ENCODE assay signal across 8 mouse cellular contexts in genomic region chr5:112343205-112343595, GRCm38 (mm10). TPM values are rescaled to one million over a fixed set of nuclear protein-coding genes. Genes with fewer than 3 reads are reported as not detected.
DNase-seq lines count a peak whose midpoint lies in the region; ATAC-seq and TF ChIP-seq lines count a peak whose summit lies in the region.

No protein-coding gene starts in this region.

- H3K27me3 ChIP-seq in testis, adult 2 months (ENCODE audit: control insufficient read depth, insufficient read depth, low read length) = no peaks in the 10 kb centered on the region
- H3K27me3 ChIP-seq in hindbrain, embryonic 13.5 days = no peaks in the 10 kb centered on the region

- H3K27ac ChIP-seq in testis, adult 2 months (ENCODE audit: control insufficient read depth, insufficient read depth, low read depth, low read length) = no peak overlapping the region; the same call in 1 of the 2 replicates
- H3K27ac ChIP-seq in hindbrain, embryonic 13.5 days = peak overlapping the region; percentile 52

- 0% methylated on average over 24 of the region's 24 CpGs for WGBS in hindbrain, embryonic 13.5 days

- no peak for DNase-seq in cerebellum, adult 11-12 months
- DNase-seq in testis, postnatal 10 days (ENCODE audit: low spot score) = no peak
- DNase-seq in thymus, postnatal 10 days (ENCODE audit: low spot score in 2 of 2) = no peak
- DNase-seq in spleen, adult 12 weeks (ENCODE audit: low spot score) = no peak

- peak overlapping the region; percentile 82 for H3K4me2 ChIP-seq in hindbrain, embryonic 13.5 days

- H3K36me3 ChIP-seq in testis, adult 2 months (ENCODE audit: control insufficient read depth, insufficient read depth, low read length) = no peaks in the 10 kb centered on the region; the same call in 1 of the 2 replicates
- peaks cover 48% of the 10 kb centered on the region for H3K36me3 ChIP-seq in hindbrain, embryonic 13.5 days

- H3K4me3 ChIP-seq in testis, adult 2 months (ENCODE audit: control insufficient read depth, low read depth, low read length) = peak overlapping the region; percentile 97
- H3K4me3 ChIP-seq in hindbrain, embryonic 13.5 days = peak overlapping the region; percentile 90

- H3K9me3 ChIP-seq in hindbrain, embryonic 13.5 days = no peaks in the 10 kb centered on the region

- H3K4me1 ChIP-seq in testis, adult 2 months (ENCODE audit: control insufficient read depth, insufficient read depth, low read length) = peaks cover 9% of the 10 kb centered on the region
- peaks cover 51% of the 10 kb centered on the region for H3K4me1 ChIP-seq in hindbrain, embryonic 13.5 days (replicated peaks)

- ATAC-seq in cerebellum, adult (ENCODE audit: insufficient number of reproducible peaks, low FRiP score, low TSS enrichment) = peak; percentile 45; the same call in 1 of the 2 replicates
- ATAC-seq in hindbrain, embryonic 13.5 days (ENCODE audit: low FRiP score) = peak; percentile 70
- ATAC-seq in megakaryocyte, adult 5-6 weeks (ENCODE audit: poor library complexity, severe bottlenecking) = peak; percentile 45

- TF ChIP-seq CTCF in testis, adult 2 months (IDR thresholded peaks at IDR 0.05; ENCODE audit: control insufficient read depth, insufficient read depth, insufficient replicate concordance, low read depth, low read length) = no peak

- H3K9ac ChIP-seq in hindbrain, embryonic 13.5 days = peak overlapping the region; percentile 90

- TF ChIP-seq POLR2A in testis, adult 2 months (IDR thresholded peaks at IDR 0.05; ENCODE audit: control insufficient read depth, low read depth, low read length) = no peak

RNA-seq across cellular contexts. Expression of gene Hps4, which starts 0.3 kb away (rescaled TPM):
- 64.6 and 73.8 TPM in 2 replicates for polyA plus RNA-seq in testis, adult 2 months (2012; rRNA removed)
- 40.3 and 43.2 TPM in 2 replicates for polyA plus RNA-seq in hindbrain, embryonic 13.5 days (2015; fragmentation: Nextera tagmentation; extraction: Ambion mirVana)
- 14.7 and 18.8 TPM in 2 replicates for total RNA-seq in megakaryocyte, adult 5-6 weeks (2015)
- total RNA-seq in megakaryocyte, adult 5-6 weeks (2017) = 13.4 and 14.9 TPM in 2 replicates

RNA-seq across cellular contexts. Expression of gene Srrd, which starts 0.4 kb away (rescaled TPM):
- 107 and 118 TPM in 2 replicates for polyA plus RNA-seq in testis, adult 2 months (2012; rRNA removed)
- 53.6 and 60.2 TPM in 2 replicates for polyA plus RNA-seq in hindbrain, embryonic 13.5 days (2015; fragmentation: Nextera tagmentation; extraction: Ambion mirVana)
- total RNA-seq in megakaryocyte, adult 5-6 weeks (2015) = 31.2 and 35.1 TPM in 2 replicates
- total RNA-seq in megakaryocyte, adult 5-6 weeks (2017) = 20.7 and 21.7 TPM in 2 replicates

RNA-seq across cellular contexts. Expression of gene Gm6583, which starts 12.6 kb away (rescaled TPM):
- polyA plus RNA-seq in testis, adult 2 months (2012; rRNA removed) = 3.2 and 3.3 TPM in 2 replicates
- 0.17 and 0.34 TPM in 2 replicates for polyA plus RNA-seq in hindbrain, embryonic 13.5 days (2015; fragmentation: Nextera tagmentation; extraction: Ambion mirVana)
- 0.23 TPM in 1 of 2 replicates, not detected in the other for total RNA-seq in megakaryocyte, adult 5-6 weeks (2015)
- total RNA-seq in megakaryocyte, adult 5-6 weeks (2017) = 0.73 and 1.2 TPM in 2 replicates

RNA-seq across cellular contexts. Expression of gene Tfip11, which starts 17.0 kb away (rescaled TPM):
- 31.6 and 33.1 TPM in 2 replicates for polyA plus RNA-seq in testis, adult 2 months (2012; rRNA removed)
- 32.2 and 33.7 TPM in 2 replicates for polyA plus RNA-seq in hindbrain, embryonic 13.5 days (2015; fragmentation: Nextera tagmentation; extraction: Ambion mirVana)
- 11.3 and 11.7 TPM in 2 replicates for total RNA-seq in megakaryocyte, adult 5-6 weeks (2015)
- total RNA-seq in megakaryocyte, adult 5-6 weeks (2017) = 11.6 and 14.5 TPM in 2 replicates

RNA-seq across cellular contexts. Expression of gene Asphd2, which starts 51.5 kb away (rescaled TPM):
- polyA plus RNA-seq in testis, adult 2 months (2012; rRNA removed) = 0.66 and 0.84 TPM in 2 replicates
- polyA plus RNA-seq in hindbrain, embryonic 13.5 days (2015; fragmentation: Nextera tagmentation; extraction: Ambion mirVana) = 35.5 and 37.7 TPM in 2 replicates
- total RNA-seq in megakaryocyte, adult 5-6 weeks (2015) = not detected in 2 replicates
- total RNA-seq in megakaryocyte, adult 5-6 weeks (2017) = not detected in 2 replicates
